Mouse (Mus musculus) leukemia stem cell, adult 10-12 weeks (primary cell): ENCODE measurements around the gene Cstb. TPM values are rescaled to one million over a fixed set of nuclear protein-coding genes. Genes with fewer than 3 reads are reported as not detected.

Source experiments
- polyA plus RNA-seq: library from polyadenylated mRNA; stranded (reverse); fragments of >175 nt; gene quantifications from 2 replicates; pipeline ENCODE4 v1.2.3, GENCODE M21; 2012; ENCODE audit warnings: low replicate concordance

The Cstb gene
- polyA plus RNA-seq = 0.45 and 20.9 TPM in 2 replicates

DNA sequence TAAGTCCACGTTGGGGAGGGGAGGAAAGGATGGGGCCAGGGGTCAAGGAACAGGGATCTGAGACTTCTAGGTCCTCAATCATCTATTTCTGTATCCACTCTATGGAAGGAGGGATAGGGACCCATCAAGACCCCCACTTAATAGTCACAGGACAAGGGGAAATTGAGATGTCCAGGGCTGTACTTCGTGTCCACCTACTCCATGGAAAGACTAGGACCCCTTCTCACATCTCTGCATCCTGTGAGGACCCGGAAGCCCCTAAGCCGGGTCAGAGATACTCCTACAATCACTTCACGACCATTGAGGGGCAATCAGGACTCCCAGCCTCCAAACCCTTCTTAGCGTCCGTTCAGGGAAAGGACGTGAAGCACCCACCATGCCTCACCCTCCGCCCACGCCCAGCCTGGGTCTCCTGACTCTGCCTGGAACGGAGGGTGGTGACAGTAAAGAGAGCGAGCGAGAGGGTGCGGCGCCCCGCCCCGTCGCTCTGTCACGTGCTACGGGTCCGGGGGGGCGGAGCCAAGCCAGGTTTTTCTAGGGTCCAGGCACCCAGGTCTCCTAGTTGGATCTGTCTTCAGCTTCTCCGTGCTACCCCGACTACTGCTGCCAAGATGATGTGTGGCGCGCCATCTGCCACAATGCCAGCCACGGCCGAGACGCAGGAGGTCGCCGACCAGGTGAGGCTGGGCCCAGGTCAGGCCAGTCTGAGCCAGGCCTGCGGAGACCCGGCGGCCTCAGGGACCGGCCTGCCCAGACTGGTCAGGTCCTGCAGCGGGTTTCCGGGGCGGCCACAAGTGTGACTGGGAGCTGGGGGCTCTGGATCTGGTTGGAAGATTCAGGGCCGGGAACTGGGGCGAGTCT is at the start of gene Cstb:
TSS of gene Cstb (plus strand) at position 489 of the 861 bp plus-strand sequence.

GRCm38 (mm10) chr10:78412319-78413151 is 12.9 kb upstream of the Cstb start, which contains the start of gene Rrp1:
Gene Rrp1 (minus strand): TSS chr10:78413043.

GRCm38 (mm10) chr10:78464792-78465207 is 39.3 kb downstream of the Cstb start, which contains the start of gene Pdxk:
Gene Pdxk (minus strand): TSS chr10:78464975.

Other genes starting within 250 kb of the Cstb start
- gene Pwp2, start 240.5 kb upstream of the Cstb start, polyA plus RNA-seq = 7.0 and 12.9 TPM in 2 replicates
- gene Trappc10, start 181.0 kb upstream of the Cstb start, polyA plus RNA-seq = 91.7 and 130 TPM in 2 replicates
- 107 and 141 TPM in 2 replicates for gene Agpat3, start 73.2 kb upstream of the Cstb start, polyA plus RNA-seq
- 140 and 152 TPM in 2 replicates for gene Rrp1, start 12.6 kb upstream of the Cstb start, polyA plus RNA-seq
- 7.2 and 13.2 TPM in 2 replicates for gene Pdxk, start 39.3 kb downstream of the Cstb start, polyA plus RNA-seq
- not detected in 2 replicates for gene Olfr1358, start 91.8 kb downstream of the Cstb start, polyA plus RNA-seq
- gene Ilvbl, start 148.7 kb downstream of the Cstb start, polyA plus RNA-seq = 22.6 and 25.7 TPM in 2 replicates
- gene Syde1, start 166.3 kb downstream of the Cstb start, polyA plus RNA-seq = 1.2 and 2.0 TPM in 2 replicates
- gene Olfr1357, start 192.4 kb downstream of the Cstb start, polyA plus RNA-seq = not detected in 2 replicates